Mouse (Mus musculus): ENCODE data around the gene Pla2g5.
"Not testable (repeated sequence)": the region's sequence is repeated elsewhere in the genome, so short reads cannot be mapped to it uniquely, and the experiment has no call there.

Pla2g5 gene

DNA sequence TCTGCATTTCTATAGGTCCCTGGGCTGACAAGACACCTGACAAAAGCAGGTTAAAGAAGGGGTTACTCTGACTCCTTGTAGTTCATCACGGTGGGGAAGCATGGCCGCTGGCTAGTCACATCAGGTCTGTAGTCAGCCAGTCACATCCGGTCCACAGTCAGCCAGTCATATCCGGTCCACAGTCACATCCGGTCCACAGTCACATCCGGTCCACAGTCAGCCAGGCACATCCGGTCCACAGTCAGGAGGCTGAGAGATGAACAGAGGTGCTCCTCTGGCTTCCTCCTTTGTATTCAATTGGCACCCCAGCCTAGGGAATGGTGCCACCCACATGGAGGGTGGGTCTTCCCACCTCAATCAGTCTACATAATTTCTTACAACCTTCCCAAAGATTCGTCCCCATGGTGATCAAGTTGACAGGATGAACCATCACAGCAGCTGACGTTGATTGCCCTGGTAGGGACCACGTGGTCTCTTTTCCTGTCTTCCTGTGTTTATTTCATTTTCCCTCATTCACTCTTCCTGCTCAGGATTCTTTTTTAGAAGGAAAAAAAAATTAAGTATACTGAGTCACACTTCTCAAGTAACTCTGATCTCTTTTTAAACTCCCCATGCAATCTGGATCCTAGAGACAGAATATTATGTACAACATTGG, at the start of gene Pla2g5:
Gene Pla2g5, minus strand, starts transcription at position 139 of the 655 bp plus-strand sequence.
- no peak for DNase-seq (ENCODE audit: low spot score)

DNA sequence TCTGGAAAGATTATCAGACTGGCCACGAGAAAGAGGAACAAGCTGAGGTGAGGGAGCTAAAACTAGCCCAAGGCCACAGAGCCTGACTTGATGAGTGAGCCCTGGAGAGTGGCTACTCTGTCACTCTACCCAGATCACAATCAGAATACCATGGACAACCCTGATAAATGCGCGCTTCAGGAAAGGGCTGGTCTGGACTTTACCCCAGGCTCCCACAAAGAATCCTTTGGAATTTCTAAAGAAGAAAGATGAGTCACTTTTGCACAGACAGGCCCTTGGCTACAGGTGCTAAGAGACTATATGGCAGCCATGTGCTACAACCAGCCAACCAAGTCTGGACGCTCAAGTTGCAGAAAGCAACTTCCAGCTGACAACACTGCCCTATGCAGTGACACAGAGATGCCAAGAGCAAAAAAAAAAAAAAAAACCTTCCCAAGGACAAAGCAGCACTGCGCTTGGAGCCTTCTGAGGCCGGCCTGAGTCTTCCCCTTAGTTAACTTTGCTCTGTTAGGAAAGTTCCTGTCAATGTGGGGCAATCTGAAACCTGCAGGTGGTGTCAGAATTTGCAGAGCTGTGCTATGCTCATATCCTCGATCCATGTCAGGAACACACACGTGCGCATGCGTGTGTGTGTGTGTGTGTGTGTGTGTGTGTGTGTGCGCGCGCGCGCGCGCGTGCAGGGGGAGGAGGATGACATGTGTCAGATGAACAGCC, 42.5 kb upstream of the Pla2g5 start:
- peak; percentile 25 for DNase-seq (ENCODE audit: low spot score)

DNA sequence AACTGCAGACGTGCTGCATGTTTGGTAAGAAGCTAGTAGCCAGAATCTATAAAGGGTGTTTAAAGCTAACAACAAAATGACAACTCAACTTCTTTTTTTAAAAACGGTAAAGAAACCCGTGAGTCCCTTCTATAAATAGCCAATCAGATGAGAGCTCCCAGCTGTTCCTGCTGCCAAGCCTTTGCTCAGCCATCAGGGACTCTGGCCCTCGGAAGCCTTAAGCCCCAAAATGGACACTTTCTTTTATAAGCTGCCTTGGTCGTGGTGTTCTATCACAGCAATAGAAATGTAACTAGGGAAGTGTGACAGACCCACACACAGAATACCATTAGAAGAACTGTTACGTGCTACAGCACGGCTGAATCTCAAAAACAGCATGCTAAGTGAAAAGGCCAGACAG, 36.1 kb upstream of the Pla2g5 start:
- DNase-seq (ENCODE audit: low spot score): no peak

DNA sequence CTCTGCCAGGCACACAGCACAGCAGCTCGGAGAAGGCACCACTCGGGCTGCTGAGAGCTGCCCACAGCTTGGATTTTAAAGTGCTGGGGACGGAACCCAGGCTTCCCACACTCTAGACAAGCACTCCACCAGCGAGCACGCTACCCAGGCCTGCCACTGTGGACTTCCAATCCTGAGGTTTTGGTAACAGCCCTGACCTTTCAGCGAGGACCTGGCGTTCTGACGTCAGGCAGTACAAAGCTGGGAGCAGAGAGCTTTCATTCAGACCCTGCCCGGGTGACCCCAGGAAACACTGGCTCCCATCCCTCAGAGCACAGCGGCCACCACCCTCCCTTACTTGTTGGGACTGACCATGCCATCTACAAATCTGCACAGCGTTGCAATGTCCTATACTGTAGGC, 30.5 kb upstream of the Pla2g5 start:
- not testable (repeated sequence) for DNase-seq (ENCODE audit: low spot score)

DNA sequence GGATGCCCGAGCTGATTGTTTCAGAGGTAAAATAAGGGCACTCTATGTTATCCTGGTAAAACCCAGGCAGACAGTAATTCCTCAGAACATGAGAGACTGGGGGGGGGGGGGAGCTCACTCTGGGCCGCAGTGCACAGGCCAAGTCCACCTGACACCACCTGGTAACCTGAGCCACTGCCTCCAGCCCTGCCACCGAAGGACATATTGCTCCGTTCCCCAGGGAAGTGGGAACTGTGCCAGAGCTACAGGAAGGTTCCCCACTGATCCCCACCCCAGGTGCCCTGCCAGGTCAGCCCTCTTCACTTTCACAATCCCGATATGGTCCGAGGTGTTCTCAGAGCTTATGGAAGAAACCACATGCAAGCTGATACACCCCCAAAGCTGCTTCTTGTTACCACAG, 29.4 kb upstream of the Pla2g5 start:
- DNase-seq (ENCODE audit: low spot score): no peak

DNA sequence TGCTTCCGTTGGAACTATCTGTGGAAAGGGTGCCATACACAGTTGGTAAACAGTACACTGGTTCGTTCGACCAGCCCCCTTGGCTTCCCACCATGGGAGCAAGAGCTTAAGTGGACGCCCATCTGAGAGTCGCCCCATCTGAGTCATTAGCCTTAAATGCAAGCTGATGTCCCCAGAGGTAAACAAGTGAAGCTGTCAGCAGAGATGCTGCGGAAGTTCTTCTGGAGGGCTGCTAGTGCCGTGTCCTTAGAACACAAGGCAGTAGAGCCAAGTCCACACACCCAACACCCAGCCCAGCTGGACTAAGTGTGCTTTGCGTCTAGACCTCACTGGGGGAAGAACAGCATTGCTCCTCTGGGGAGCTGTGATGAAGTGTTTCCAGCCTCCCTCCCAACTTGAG, 26.4 kb upstream of the Pla2g5 start:
- no peak for DNase-seq (ENCODE audit: low spot score)

DNA sequence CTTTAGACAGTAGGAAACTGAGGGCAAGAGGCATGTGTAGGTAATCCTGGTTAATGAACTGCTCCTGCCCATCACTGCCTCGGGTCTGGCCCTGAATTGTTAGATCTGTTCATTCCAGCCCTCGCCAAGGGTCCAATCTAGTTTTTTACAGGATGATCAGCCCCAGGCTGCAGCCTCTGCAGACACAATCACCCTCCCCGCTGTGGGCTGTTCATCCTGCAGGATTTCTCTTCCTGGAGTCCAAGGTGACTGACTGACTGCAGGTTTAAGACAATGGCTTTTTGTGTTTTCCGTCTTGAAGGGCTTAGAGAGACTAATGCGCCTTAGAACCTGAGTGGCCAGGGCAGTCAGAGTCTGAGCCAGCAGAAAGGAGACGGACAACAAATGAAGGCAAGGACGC, 25.9 kb upstream of the Pla2g5 start:
- no peak for DNase-seq (ENCODE audit: low spot score)

DNA sequence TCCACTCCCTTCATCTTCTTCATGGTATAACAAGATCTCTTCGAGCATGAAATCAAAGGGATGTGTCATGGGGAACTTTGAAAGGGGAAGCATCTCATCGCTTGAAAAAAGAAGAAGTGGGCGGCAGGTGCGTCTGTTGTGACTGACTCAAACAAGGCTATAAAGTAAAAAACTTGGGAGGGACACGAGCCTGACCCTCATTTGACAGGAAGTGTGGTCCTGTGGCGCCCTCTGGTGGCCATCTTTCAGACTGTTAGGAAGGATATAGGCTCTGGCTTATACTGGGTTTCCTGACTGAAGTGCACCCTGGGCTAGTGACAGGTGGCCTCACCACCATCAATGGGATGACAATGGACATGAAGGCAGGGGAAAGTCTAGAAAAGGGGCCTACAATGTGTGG, 21.0 kb upstream of the Pla2g5 start:
- peak; percentile 32 for DNase-seq (ENCODE audit: low spot score)

DNA sequence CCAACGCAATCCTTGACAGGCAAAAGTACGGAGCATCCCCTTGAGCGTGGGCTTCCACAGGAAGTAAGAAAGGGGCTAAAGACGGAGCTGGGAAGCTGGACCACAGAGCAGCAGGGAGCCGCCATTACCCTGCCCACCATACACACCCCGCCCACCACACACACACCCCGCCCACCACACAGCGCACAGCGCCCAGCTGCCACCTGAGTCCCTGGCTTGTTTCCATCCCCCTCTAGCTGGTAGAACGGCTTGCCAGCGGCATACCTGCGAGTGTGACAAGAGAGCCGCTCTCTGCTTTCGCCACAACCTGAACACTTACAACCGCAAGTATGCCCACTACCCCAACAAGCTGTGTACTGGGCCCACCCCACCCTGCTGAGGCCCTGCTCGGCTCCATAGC, 18.9 kb upstream of the Pla2g5 start:
- no peak for DNase-seq (ENCODE audit: low spot score)

DNA sequence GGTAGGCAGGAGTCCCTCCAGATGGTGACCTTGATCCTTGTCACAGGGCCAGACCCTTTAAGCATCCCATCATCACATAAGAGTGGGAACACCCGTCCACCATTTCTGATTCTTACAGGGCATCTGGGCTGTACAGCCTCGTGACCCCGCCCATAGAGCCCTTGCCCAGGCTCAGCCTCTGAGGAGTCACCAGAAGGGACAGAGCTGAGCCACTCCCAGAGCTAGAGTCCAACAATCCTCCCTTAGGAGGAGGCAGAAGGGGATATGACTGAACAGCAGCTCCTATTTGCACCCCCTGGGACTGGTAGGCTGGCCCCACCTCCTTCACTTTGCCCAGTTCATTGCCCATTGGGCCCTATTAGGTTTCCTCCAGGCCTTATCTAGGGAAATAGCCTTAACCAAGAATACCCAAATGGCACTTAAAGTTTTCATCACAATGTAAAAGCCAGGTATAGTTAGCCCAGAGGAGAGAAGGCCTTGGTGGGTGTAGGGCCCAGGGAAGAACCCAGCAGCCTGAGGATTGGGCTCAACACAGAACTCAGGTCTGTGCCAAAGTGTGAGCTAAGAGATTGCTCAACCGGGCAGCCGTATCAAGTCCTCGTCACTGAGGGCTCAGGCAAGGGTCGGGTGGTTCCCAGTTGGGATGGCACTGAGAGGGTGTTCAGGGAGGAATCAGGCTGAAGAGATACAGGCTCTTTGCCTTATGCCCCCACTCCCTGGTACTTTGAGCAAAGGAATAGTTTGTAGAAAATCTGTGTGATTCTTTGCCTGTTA, 17.7 kb upstream of the Pla2g5 start:
- DNase-seq (ENCODE audit: low spot score): no peak

DNA sequence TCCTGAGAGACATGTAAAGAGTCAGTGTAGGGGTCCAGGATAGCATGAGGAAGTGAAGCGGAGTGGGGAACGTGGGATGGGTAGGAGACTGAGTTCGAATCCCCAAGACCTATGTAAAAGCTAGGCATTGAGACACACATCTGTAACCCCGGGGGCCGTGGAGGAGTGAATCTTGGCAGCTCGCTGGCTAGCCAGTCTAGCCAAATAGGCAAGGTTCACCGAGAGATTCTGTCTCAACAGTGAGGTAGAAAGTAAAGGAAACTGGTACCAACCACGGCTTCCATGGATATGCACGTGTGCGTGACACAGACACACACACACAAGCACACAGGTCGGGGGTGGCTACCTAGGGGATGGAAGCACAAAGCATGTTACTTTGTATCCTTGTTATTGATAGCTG, 16.5 kb upstream of the Pla2g5 start:
- DNase-seq (ENCODE audit: low spot score): no peak

DNA sequence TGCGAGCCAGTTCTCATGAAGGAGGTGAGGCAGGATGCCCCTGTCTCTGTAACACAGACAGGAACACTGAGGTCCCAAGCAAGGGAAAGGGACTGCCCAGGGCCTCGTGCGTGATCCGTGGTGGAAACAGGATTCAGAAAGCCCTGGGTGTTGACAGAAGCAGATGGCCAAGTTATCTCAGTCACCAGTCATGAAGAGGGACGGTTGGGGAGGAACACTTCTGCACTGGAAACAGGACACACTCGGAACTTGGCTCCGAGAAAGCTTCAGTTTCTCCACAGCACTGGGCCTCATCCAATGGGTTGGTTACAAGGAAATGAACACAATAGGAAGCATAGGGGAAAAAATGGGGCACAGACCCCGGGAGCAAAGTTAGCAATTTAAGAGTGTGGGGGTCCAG, 15.5 kb upstream of the Pla2g5 start:
- DNase-seq (ENCODE audit: low spot score): no peak

DNA sequence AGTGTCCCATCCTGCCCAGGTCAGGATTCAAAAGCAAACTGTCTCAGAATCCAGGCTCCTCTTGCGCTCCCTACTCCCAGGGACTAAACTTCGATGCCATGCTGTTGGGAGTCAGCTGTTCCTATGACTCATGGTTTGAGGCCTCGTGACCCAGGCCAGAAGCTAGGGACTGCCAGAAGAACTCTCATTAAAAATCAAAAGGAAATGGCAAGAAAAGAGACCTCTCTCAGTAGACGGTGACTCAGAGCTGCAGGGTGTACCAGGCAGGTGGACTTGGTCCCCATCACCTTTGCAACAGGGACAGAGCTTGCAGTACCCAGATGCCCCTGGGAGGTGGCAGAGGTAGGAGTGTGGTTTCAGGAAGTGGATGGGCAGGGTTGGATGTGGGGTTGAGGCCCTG, 14.4 kb upstream of the Pla2g5 start, which contains the start of gene Pla2g2e:
Gene Pla2g2e, plus strand, starts transcription at position 212 of the 400 bp plus-strand sequence.
- DNase-seq (ENCODE audit: low spot score): no peak

DNA sequence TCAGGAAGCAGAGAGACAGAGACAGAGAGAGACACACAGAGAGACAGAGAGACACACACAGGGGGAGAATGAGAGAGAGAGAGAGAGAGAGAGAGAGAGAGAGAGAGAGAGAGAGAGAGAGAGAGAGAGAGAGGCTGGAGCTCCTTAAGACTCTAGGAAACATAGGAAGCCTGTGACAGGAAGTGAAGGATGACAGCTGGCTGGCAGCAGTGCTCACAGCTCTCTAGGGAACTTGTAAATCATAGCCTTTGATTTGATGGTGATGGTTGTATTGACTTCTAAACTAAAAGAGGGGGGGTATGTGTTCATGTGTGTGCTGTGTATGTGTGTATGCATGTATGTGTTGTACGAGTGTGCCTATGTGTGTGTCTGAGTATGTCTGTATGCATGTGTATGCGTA, 12.7 kb upstream of the Pla2g5 start:
- DNase-seq (ENCODE audit: low spot score): no peak

DNA sequence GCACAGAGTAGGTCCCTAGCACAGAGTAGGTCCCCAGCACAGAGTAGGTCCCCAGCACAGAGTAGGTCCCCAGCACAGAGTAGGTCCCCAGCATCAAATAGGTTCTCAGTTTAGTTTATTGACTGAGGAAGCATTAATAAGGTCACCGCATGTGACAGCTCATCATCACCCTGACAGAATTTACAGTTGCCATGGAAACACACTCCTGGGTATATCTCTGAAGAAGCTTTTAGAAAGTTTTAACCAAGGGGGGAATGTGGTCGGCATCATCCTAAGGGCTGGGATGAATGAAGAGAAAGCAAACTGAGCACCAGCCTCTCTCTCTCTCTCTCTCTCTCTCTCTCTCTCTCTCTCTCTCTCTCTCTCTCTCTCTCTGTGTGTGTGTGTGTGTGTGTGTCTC, 12.0 kb upstream of the Pla2g5 start:
- not testable (repeated sequence) for DNase-seq (ENCODE audit: low spot score)

DNA sequence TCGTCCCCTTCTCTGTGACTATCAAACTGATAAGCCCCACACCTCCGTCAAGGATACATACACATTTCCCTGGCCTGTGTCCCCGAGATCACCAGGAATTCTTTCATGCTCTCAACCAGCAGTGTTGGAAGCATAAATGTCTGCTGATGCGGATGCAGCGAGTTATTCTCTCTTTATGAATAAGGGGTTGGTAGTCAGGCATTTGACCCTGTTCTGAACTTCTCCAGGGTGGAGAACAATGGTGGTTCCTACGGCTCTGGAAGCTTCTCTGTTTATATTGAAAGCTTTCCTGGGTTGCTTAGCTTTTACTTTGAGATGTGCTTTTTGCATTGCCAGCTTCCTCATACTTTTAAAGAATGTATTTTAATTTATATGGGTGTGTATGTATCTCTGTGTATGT, 10.6 kb upstream of the Pla2g5 start, which contains the start of gene Gm13030:
Gene Gm13030, minus strand, starts transcription at position 101 of the 400 bp plus-strand sequence.
- no peak for DNase-seq (ENCODE audit: low spot score)

DNA sequence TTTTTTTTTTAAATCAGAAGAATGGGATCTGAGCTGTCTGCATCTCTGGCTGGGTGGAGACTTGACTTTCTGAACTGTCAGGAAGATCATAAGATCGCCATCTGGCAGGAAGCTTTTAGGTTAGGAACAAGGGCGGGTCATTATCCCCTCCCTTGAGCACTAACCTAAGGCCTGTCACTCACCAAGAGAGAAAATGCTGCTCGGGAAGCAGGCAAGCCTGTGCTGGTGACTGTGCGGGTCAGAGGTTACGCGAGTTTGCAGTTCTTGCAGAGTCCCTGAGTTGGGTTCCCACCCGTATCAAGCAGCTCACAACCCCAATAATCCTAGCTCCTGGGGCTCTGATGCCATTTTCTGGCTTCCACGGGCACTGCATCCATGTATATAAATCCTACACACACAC, 5.4 kb upstream of the Pla2g5 start:
- no peak for DNase-seq (ENCODE audit: low spot score)

DNA sequence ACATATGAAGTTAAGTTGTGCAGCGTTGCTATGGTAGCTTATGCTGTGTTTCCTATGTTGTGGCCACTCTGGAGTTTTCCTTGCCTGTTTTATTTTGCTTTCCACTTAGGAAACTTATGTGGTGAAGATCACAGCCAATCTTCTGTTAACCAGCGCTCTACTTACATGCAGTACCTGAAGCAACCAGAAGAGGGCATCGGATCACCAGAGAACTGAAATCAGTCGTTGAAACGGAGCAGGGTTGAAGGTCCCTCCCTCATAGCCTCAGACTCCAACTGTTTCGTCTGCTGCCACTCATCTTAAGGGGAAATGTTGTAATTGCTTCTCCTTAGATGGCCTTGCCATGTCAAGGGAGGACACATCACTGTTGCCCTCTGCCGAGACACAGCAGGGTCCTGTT, 3.1 kb upstream of the Pla2g5 start:
- peak; percentile 48 for DNase-seq (ENCODE audit: low spot score)

DNA sequence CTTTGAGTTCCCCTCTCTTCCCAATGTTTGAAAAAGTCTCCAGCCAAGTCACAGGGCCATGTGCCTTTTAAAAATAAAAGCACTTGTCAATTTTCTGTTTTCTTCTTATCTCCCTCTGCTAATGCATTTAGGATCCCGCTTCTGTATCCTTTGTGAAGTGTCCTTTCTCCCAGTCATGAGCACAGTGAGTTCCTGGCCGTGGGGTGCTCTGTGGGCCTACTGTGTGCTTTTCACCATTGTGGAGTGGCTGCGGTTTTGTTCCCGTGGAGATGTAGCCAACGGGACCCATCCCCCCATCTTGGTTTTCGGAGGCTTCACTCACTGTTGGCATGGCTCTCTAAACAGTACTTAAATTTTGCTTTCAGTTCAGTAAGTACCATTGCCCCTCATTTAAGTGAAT, 2.7 kb upstream of the Pla2g5 start:
- DNase-seq (ENCODE audit: low spot score): no peak

DNA sequence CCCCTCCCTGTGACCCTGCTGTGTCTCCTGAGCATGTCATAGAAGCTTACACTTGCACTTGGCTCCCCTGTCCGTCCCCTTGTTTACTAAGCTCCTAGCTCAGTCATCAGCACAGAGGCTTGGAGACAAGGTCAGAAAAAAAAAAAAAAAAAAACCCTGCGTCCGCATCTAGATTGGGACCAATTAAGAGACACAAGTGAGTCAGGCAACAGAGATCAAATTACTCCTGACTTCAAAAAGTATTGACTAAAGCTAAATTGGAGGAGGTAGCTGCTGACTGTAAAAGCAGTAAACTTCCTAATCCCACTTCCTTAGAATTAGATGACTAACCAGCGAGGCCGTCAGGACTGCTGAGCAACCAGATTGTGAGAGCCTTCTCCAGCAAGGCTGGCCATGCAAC, 1.8 kb upstream of the Pla2g5 start:
- no peak for DNase-seq (ENCODE audit: low spot score)

DNA sequence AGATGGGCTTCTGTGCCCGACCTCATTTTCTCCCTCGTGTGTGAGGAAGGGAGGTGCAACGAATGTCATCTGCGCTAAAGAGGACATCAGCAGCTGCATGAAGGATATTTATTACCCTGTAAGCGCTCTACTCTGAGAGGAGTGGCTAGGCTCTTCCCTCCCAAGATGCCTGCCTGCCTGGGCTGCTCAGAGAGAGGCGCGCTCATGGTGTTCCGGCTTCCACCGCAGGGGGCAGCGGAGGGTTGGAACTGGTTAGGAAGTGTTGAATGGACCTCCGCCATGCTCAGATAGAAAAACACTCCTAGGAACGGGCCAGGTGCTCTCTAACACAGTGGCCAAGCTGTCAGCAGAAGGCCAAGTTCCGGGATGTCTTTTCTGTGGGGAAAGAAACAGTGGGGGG, 3.6 kb downstream of the Pla2g5 start:
- peak; percentile 65 for DNase-seq (ENCODE audit: low spot score)

DNA sequence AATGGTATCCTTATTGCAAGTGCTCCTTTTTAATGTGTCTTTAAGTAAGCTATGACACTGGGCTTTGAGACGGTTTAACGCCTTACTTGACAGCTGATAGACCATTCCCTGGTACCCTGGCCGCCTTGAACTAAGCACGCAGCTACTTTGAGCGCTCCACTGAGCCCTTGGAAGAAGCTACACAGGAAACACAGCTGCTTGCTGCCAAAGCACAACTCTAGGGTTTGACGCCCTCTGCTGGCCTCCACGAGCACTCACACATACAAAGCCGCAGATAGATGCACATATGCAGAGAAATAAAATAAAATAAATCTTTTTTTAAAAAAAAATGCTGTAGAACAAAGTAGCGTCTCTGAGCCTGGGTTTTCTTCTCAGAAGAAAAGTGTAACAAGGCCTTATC, 4.0 kb downstream of the Pla2g5 start:
- DNase-seq (ENCODE audit: low spot score): no peak

DNA sequence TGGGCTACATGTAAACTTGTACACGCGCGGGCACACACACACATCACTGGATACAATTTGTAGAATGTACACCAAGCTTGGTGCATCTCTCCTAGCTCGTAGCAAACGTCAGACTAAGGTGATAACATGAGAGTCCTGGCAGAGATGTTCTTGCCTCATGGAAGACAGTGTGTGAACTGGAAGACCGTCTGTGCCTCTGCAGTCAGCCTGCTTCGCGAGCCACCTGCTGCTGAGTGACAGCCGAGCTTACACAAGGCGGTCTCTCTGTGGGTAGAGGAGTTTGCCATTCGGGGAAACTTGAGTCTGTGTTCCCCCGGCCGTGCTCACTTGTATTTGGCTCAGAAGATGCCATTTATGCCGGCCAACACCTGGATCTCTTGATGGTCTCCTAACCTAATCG, 4.8 kb downstream of the Pla2g5 start:
- DNase-seq (ENCODE audit: low spot score): no peak
